Mouse (Mus musculus): ENCODE measurements around the gene Epn1.

DNA sequence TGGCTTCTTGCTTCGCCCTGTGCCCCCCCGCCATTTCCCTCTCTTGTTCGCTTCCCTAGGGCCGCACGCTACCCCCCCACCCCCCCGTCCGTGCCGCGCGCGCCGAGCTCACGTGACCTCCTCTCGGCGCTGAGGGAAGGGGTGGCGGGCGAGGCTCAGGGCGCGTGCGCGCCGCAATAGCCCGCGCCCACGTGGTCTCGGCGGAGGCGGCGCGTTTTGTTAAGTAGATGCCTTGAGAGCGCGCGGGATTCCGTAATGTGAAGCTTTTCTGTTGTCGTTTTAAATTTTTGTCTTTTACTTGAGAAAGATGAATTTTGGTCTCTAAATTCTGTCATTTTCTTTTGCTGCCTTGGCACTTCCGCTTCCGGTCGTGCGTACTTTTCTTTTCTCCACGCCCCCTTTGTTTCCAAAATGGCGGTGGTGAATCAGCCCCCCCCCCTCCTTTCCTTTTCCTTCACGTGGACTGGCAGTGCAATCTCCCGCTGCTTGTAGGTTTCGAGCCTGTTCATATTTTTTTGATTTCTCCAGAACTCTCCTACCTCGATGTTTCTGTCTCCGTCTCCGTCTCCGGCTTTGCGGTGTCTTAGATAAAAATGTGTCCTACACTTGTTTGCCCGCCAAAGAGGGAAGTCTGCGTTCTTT, 17.6 kb upstream of the Epn1 start:
- no peak for TF ChIP-seq CTCF (IDR thresholded peaks at IDR 0.05; ENCODE audit: low read depth)
- peak; percentile 44; the same call in 1 of the 2 replicates for TF ChIP-seq EP300 (IDR thresholded peaks at IDR 0.05; ENCODE audit: low read depth)
